In the genomic region with DNA sequence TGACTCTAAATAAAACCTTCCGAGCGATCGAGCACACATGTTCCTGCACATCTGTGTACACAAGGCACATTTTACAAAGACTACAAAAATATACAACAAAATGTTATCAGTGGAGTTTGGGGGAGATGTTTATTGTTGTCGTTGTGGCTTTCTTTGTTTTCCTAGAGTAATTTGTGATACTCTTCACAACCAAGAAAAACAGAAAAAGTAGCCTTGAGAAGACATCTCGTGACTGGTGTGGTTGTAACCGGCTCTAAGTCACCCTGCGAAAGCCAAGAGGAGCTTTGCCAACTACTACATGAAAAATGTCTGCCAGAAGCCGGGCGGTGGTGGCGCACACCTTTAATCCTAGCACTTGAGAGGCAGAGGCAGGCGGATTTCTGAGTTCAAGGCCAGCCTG, we compare ENCODE assay signal across 9 mouse cellular contexts. TPM values are rescaled to one million over a fixed set of nuclear protein-coding genes. Genes with fewer than 3 reads are reported as not detected.
A peak's percentile ranks its signal among the peaks of the same experiment; 100 is the strongest.
DNase-seq lines count a peak whose midpoint lies in the region; ATAC-seq and TF ChIP-seq lines count a peak whose summit lies in the region.
"Had no signal": no experiment of that assay in that cellular context is flagged by ENCODE, and none has a peak within 500 bp of the region (broad histone marks: within the 10 kb centered on the region; RNA-seq: fewer than 3 reads in every experiment).

No protein-coding gene starts in this region.

- no peak overlapping the region for H3K4me2 ChIP-seq in hindbrain, postnatal 0 days (ENCODE audit: low read depth, low read length)
- H3K4me2 ChIP-seq in hindbrain, embryonic 16.5 days (ENCODE audit: low read length) = no peak overlapping the region
- H3K4me2 ChIP-seq in lung, embryonic 16.5 days (ENCODE audit: low read depth, low read length) = peak overlapping the region; percentile 75
- 0 out of 2 replicates have a peak overlapping the region, but pooled peaks have one; percentile 14 for H3K4me2 ChIP-seq in embryonic facial prominence, embryonic 13.5 days
- H3K4me2 ChIP-seq: liver, embryonic 12.5 days had no signal

- no peak for TF ChIP-seq CTCF in hindbrain, postnatal 0 days (IDR thresholded peaks at IDR 0.05; ENCODE audit: low read depth)
- no peak for TF ChIP-seq CTCF in lung, adult 2 months (IDR thresholded peaks at IDR 0.05; ENCODE audit: insufficient read depth, low read length)

- no peaks in the 10 kb centered on the region for H3K9me3 ChIP-seq in hindbrain, postnatal 0 days (ENCODE audit: low read length)
- H3K9me3 ChIP-seq in hindbrain, embryonic 16.5 days (ENCODE audit: control insufficient read depth, low read length) = no peaks in the 10 kb centered on the region
- H3K9me3 ChIP-seq in lung, embryonic 16.5 days (ENCODE audit: control insufficient read depth, low read length) = no peaks in the 10 kb centered on the region
- H3K9me3 ChIP-seq in embryonic facial prominence, embryonic 13.5 days = no peaks in the 10 kb centered on the region
- H3K9me3 ChIP-seq: liver, embryonic 12.5 days had no signal

- H3K27me3 ChIP-seq in hindbrain, postnatal 0 days (ENCODE audit: insufficient read depth, low read length) = no peaks in the 10 kb centered on the region
- no peaks in the 10 kb centered on the region; the same call in 1 of the 2 replicates for H3K27me3 ChIP-seq in hindbrain, embryonic 16.5 days (replicated peaks; ENCODE audit: control insufficient read depth, insufficient read depth, low read length)
- no peaks in the 10 kb centered on the region for H3K27me3 ChIP-seq in lung, embryonic 16.5 days (ENCODE audit: control insufficient read depth, insufficient read depth, low read depth, low read length)
- no peaks in the 10 kb centered on the region for H3K27me3 ChIP-seq in embryonic facial prominence, embryonic 13.5 days

- H3K9ac ChIP-seq in hindbrain, postnatal 0 days (replicated peaks; ENCODE audit: low read length) = no peak overlapping the region
- no peak overlapping the region for H3K9ac ChIP-seq in hindbrain, embryonic 16.5 days (ENCODE audit: low read depth, low read length)
- peak overlapping the region; percentile 30; the same call in 1 of the 2 replicates for H3K9ac ChIP-seq in lung, embryonic 16.5 days (ENCODE audit: low read length)
- H3K9ac ChIP-seq in embryonic facial prominence, embryonic 13.5 days = 0 out of 2 replicates have a peak overlapping the region, but pooled peaks have one; percentile 40
- H3K9ac ChIP-seq: liver, embryonic 12.5 days had no signal

- 85% methylated on average over 11 of the region's 11 CpGs for WGBS in hindbrain, postnatal 0 days
- WGBS in hindbrain, embryonic 16.5 days = 86% methylated on average over 11 of the region's 11 CpGs
- WGBS in lung, embryonic 16.5 days = 54% methylated on average over 11 of the region's 11 CpGs
- WGBS in lung, adult 2 months = 41% methylated on average over 11 of the region's 11 CpGs
- WGBS in embryonic facial prominence, embryonic 13.5 days = 81% methylated on average over 11 of the region's 11 CpGs

- H3K27ac ChIP-seq in hindbrain, postnatal 0 days = 0 out of 2 replicates have a peak overlapping the region, but pooled peaks have one; percentile 3
- H3K27ac ChIP-seq in hindbrain, embryonic 16.5 days (ENCODE audit: low read depth, low read length) = no peak overlapping the region
- no peak overlapping the region for H3K27ac ChIP-seq in lung, embryonic 16.5 days (ENCODE audit: low read length)
- no peak overlapping the region for H3K27ac ChIP-seq in embryonic facial prominence, embryonic 13.5 days
- H3K27ac ChIP-seq: liver, embryonic 12.5 days had no signal

- ATAC-seq in hindbrain, postnatal 0 days = no peak
- ATAC-seq in hindbrain, embryonic 16.5 days = no peak
- no peak for ATAC-seq in lung, embryonic 16.5 days (ENCODE audit: low read depth)
- no peak for ATAC-seq in embryonic facial prominence, embryonic 13.5 days (ENCODE audit: insufficient number of reproducible peaks, insufficient read depth, low FRiP score, low TSS enrichment, low read depth)
- ATAC-seq: liver, embryonic 12.5 days had no signal

- no peak for TF ChIP-seq POLR2A in lung, adult 2 months (IDR thresholded peaks at IDR 0.05; ENCODE audit: borderline replicate concordance, extremely low read depth, low read depth, low read length)

- no peak overlapping the region for H3K4me3 ChIP-seq in hindbrain, postnatal 0 days (ENCODE audit: low read length)
- H3K4me3 ChIP-seq in hindbrain, embryonic 16.5 days (ENCODE audit: low read length) = no peak overlapping the region
- H3K4me3 ChIP-seq in lung, embryonic 16.5 days (ENCODE audit: low read length) = peak overlapping the region; percentile 23; the same call in 1 of the 2 replicates
- H3K4me3 ChIP-seq in lung, adult 2 months (replicated peaks; ENCODE audit: extremely low read depth, low read depth, low read length) = no peak overlapping the region
- H3K4me3 ChIP-seq in embryonic facial prominence, embryonic 13.5 days = no peak overlapping the region
- H3K4me3 ChIP-seq: liver, embryonic 12.5 days had no signal

- H3K4me1 ChIP-seq in hindbrain, postnatal 0 days (ENCODE audit: insufficient read depth, low read length) = no peaks in the 10 kb centered on the region
- H3K4me1 ChIP-seq in hindbrain, embryonic 16.5 days (ENCODE audit: control insufficient read depth, insufficient read depth, low read depth, low read length) = peaks cover 12% of the 10 kb centered on the region
- H3K4me1 ChIP-seq in lung, embryonic 16.5 days (replicated peaks; ENCODE audit: control insufficient read depth, insufficient read depth, low read length) = peaks cover 5% of the 10 kb centered on the region; the same call in 1 of the 2 replicates
- H3K4me1 ChIP-seq in lung, adult 2 months (ENCODE audit: control insufficient read depth, insufficient read depth, low read length) = peaks cover 18% of the 10 kb centered on the region
- H3K4me1 ChIP-seq in embryonic facial prominence, embryonic 13.5 days = peaks cover 51% of the 10 kb centered on the region

- DNase-seq in hindbrain, postnatal 0 days (ENCODE audit: low spot score) = no peak
- no peak for DNase-seq in lung, adult 2 months
- no peak for DNase-seq in neural tube, embryonic 10.5 days (ENCODE audit: extremely low spot score, low spot score)
- DNase-seq in embryo, embryonic 11 days = no peak
- DNase-seq: cerebellum, postnatal 36 days had no signal

- no peaks in the 10 kb centered on the region for H3K36me3 ChIP-seq in hindbrain, postnatal 0 days (ENCODE audit: insufficient read depth, low read length)
- H3K36me3 ChIP-seq in hindbrain, embryonic 16.5 days (ENCODE audit: control insufficient read depth, insufficient read depth, low read length) = no peaks in the 10 kb centered on the region
- no peaks in the 10 kb centered on the region for H3K36me3 ChIP-seq in lung, embryonic 16.5 days (ENCODE audit: control insufficient read depth, insufficient read depth, low read length)
- no peaks in the 10 kb centered on the region for H3K36me3 ChIP-seq in embryonic facial prominence, embryonic 13.5 days
- H3K36me3 ChIP-seq: liver, embryonic 12.5 days had no signal

RNA-seq across cellular contexts. Expression of a gene that starts 4.6 kb away (rescaled TPM):
- total RNA-seq in hindbrain, postnatal 0 days (2014; rRNA removed) = 7.6 and 9.5 TPM in 2 replicates
- polyA plus RNA-seq in hindbrain, postnatal 0 days (2015; fragmentation: Nextera tagmentation; extraction: Ambion mirVana) = 6.2 and 7.1 TPM in 2 replicates
- 4.1 and 8.8 TPM in 2 replicates for polyA plus RNA-seq in hindbrain, embryonic 16.5 days (2015; fragmentation: Nextera tagmentation; extraction: Ambion mirVana)
- polyA plus RNA-seq in lung, embryonic 16.5 days (2015; fragmentation: Nextera tagmentation; extraction: Ambion mirVana) = 44.9 and 48.0 TPM in 2 replicates
- polyA plus RNA-seq in lung, adult 2 months (2012; rRNA removed) = 76.0 and 99.4 TPM in 2 replicates
- polyA plus RNA-seq in embryonic facial prominence, embryonic 13.5 days (2015; fragmentation: Nextera tagmentation; extraction: Ambion mirVana) = 33.9 and 40.0 TPM in 2 replicates

Comparison
In these comparisons a context has a peak if more than half of its experiments do, and no peak if none do; other contexts are left out.
1. H3K4me2 ChIP-seq: peak in lung, embryonic 16.5 days (single experiment) and embryonic facial prominence, embryonic 13.5 days (single experiment); none in hindbrain, postnatal 0 days (single experiment) and hindbrain, embryonic 16.5 days (single experiment).
2. H3K9ac ChIP-seq: peak in lung, embryonic 16.5 days (single experiment) and embryonic facial prominence, embryonic 13.5 days (single experiment); none in hindbrain, postnatal 0 days (single experiment) and hindbrain, embryonic 16.5 days (single experiment).